Mouse (Mus musculus) frontal cortex, adult 2 months (tissue): ENCODE measurements at regions not wholly inside any gene's neighbourhood (a gene's known extent, or its start where the extent isn't known, plus 50 kb on each side); places are given as distances from the start of the nearest gene placed in this dataset.

ENCODE experiments used
- DNase-seq, 2 experiments: peaks; one replicate each; pipeline ENCODE4 v3.0.0; 2022; ENCODE audit warnings: low spot score in 1 of 2; ENCODE audit errors: extremely low spot score in 1 of 2

- no peak for DNase-seq
Observed at GRCm38 (mm10) chr16:76529613-76530012, 156.0 kb upstream of the Nrip1 start.

GRCm38 (mm10) chr16:76527106-76527949 lies 153.7 kb upstream of the Nrip1 start:
- DNase-seq = no peak

- no peak for DNase-seq
Observed at GRCm38 (mm10) chr16:76525563-76525962, 151.9 kb upstream of the Nrip1 start.

- no peak for DNase-seq
Observed at GRCm38 (mm10) chr16:76524921-76525320, 151.3 kb upstream of the Nrip1 start.

GRCm38 (mm10) chr16:76521142-76521541 lies 147.5 kb upstream of the Nrip1 start:
- no peak for DNase-seq

GRCm38 (mm10) chr16:76520643-76520993 lies 147.0 kb upstream of the Nrip1 start:
- no peak for DNase-seq

GRCm38 (mm10) chr16:76519911-76520642 lies 146.4 kb upstream of the Nrip1 start:
- DNase-seq = no peak

- DNase-seq = peak in 1 of 2 experiments; percentile 12
Observed at GRCm38 (mm10) chr16:76510861-76511260, 137.2 kb upstream of the Nrip1 start.

GRCm38 (mm10) chr16:76509109-76509650 lies 135.6 kb upstream of the Nrip1 start:
- DNase-seq = no peak

- DNase-seq = no peak
Observed at GRCm38 (mm10) chr16:76507191-76507746, 133.6 kb upstream of the Nrip1 start.

GRCm38 (mm10) chr16:76506240-76506639 lies 132.6 kb upstream of the Nrip1 start:
- DNase-seq = no peak

GRCm38 (mm10) chr16:76499686-76500400 lies 126.2 kb upstream of the Nrip1 start:
- no peak for DNase-seq

- DNase-seq = no peak
Observed at GRCm38 (mm10) chr16:76498233-76498632, 124.6 kb upstream of the Nrip1 start.

- no peak for DNase-seq
Observed at GRCm38 (mm10) chr16:76497041-76497808, 123.6 kb upstream of the Nrip1 start.

GRCm38 (mm10) chr16:76483419-76483818 lies 109.8 kb upstream of the Nrip1 start:
- DNase-seq = no peak

- no peak for DNase-seq
Observed at GRCm38 (mm10) chr16:76481966-76482365, 108.3 kb upstream of the Nrip1 start.

- no peak for DNase-seq
Observed at GRCm38 (mm10) chr16:76477474-76477873, 103.8 kb upstream of the Nrip1 start.

GRCm38 (mm10) chr16:76474481-76474880 lies 100.9 kb upstream of the Nrip1 start:
- DNase-seq = no peak

GRCm38 (mm10) chr16:76472386-76472785 lies 98.8 kb upstream of the Nrip1 start:
- no peak for DNase-seq

GRCm38 (mm10) chr16:76471081-76471480 lies 97.5 kb upstream of the Nrip1 start:
- no peak for DNase-seq
